ENCODE assay signal across 12 mouse cellular contexts in the genomic region with DNA sequence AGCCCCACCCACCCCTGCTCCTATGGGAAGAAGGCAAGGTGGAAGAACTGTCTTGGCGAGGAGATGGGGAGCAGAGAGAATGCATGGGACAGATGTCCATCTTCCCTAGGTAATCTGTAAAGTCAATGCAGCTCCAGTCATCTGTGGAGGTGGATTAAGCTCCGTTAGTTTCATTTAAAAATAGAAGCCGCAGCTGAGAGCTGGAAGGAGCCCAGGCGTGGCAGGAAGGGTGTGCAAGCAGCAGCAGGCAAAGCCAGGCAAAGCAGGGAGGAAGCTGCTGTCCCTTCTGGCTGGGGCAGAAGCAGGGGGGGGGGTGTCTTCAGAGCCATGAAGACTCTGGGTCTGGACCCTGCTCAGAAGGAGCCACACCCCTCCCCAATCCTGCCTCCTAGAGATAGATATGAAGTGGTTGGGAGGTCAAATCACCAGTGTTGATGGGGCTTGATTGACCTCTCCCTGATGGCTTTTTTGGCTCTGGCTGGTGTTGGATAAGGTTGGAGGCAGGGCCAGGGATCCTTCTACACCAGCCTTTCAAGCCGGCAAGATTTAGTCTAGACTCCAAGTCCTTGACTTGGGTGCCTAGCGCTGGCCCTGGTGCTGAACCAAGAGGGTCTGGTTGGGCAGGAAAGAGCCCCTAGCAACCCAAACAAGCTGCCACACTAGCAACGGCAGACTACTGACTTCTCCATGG. TPM values are rescaled to one million over a fixed set of nuclear protein-coding genes. Genes with fewer than 3 reads are reported as not detected.
DNase-seq lines count a peak whose midpoint lies in the region; ATAC-seq and TF ChIP-seq lines count a peak whose summit lies in the region.
"Had no signal": no experiment of that assay in that cellular context is flagged by ENCODE, and none has a peak within 500 bp of the region (broad histone marks: within the 10 kb centered on the region; RNA-seq: fewer than 3 reads in every experiment).

No protein-coding gene starts in this region.

- no peak for TF ChIP-seq POLR2A in thymus, adult 2 months (IDR thresholded peaks at IDR 0.05; ENCODE audit: control insufficient read depth, extremely low read depth, insufficient read depth, low read length, poor library complexity)

- H3K4me3 ChIP-seq in kidney, embryonic 15.5 days (replicated peaks): no peak overlapping the region
- H3K4me3 ChIP-seq in thymus, adult 2 months (ENCODE audit: control insufficient read depth, insufficient read depth, low read length): no peak overlapping the region
- H3K4me3 ChIP-seq: embryonic facial prominence, embryonic 13.5 days had no signal

- peaks cover 9% of the 10 kb centered on the region; the same call in 1 of the 2 replicates for H3K4me1 ChIP-seq in kidney, embryonic 15.5 days
- H3K4me1 ChIP-seq in thymus, adult 2 months (replicated peaks; ENCODE audit: control insufficient read depth, insufficient read depth, low read length): peaks cover 12% of the 10 kb centered on the region
- H3K4me1 ChIP-seq: embryonic facial prominence, embryonic 13.5 days had no signal

- H3K27ac ChIP-seq in kidney, embryonic 15.5 days: no peak overlapping the region
- H3K27ac ChIP-seq in thymus, adult 2 months (ENCODE audit: control insufficient read depth, insufficient read depth, low read length): no peak overlapping the region
- H3K27ac ChIP-seq: embryonic facial prominence, embryonic 13.5 days had no signal

- no peaks in the 10 kb centered on the region for H3K27me3 ChIP-seq in kidney, embryonic 15.5 days
- no peaks in the 10 kb centered on the region for H3K27me3 ChIP-seq in thymus, adult 2 months (ENCODE audit: control insufficient read depth, insufficient read depth, low read length)
- H3K27me3 ChIP-seq: embryonic facial prominence, embryonic 13.5 days; Patski had no signal

- WGBS in kidney, embryonic 15.5 days: 60% methylated on average over 7 of the region's 7 CpGs
- WGBS in thymus, adult 2 months: 26% methylated on average over 7 of the region's 7 CpGs

- no peak overlapping the region for H3K9ac ChIP-seq in kidney, embryonic 15.5 days
- H3K9ac ChIP-seq: embryonic facial prominence, embryonic 13.5 days had no signal

- H3K36me3 ChIP-seq in kidney, embryonic 15.5 days: no peaks in the 10 kb centered on the region
- no peaks in the 10 kb centered on the region for H3K36me3 ChIP-seq in thymus, adult 2 months (ENCODE audit: control insufficient read depth, insufficient read depth, low read length)
- H3K36me3 ChIP-seq: embryonic facial prominence, embryonic 13.5 days had no signal

- no peak overlapping the region for H3K4me2 ChIP-seq in kidney, embryonic 15.5 days
- H3K4me2 ChIP-seq: embryonic facial prominence, embryonic 13.5 days had no signal

- TF ChIP-seq CTCF in thymus, adult 2 months (IDR thresholded peaks at IDR 0.05; ENCODE audit: borderline replicate concordance, control insufficient read depth, extremely low read depth, insufficient read depth, low read length, poor library complexity): no peak

- H3K9me3 ChIP-seq in kidney, embryonic 15.5 days (replicated peaks): no peaks in the 10 kb centered on the region
- H3K9me3 ChIP-seq: embryonic facial prominence, embryonic 13.5 days had no signal

- no peak for ATAC-seq in kidney, embryonic 15.5 days (replicated peaks; ENCODE audit: low FRiP score)
- peak; percentile 43 for ATAC-seq in granulocyte monocyte progenitor cell, adult 5-6 weeks (replicated peaks; ENCODE audit: poor library complexity, severe bottlenecking)
- ATAC-seq: Patski had no signal

- peak; percentile 28 to 37 for DNase-seq in kidney, postnatal 25 days
- peak; percentile 66 for DNase-seq in thymus, postnatal 4 days
- no peak for DNase-seq in thymus, adult 2 months
- DNase-seq in telencephalon, adult 2 months (ENCODE audit: low read depth, low spot score): peak; percentile 77
- no peak for DNase-seq in T-cell, adult 2 months (ENCODE audit: low spot score)
- DNase-seq in cerebellum, postnatal 36 days: no peak
- DNase-seq: heart, postnatal 36 days had no signal

RNA-seq across cellular contexts. Expression of gene Ccl17, which starts 9.8 kb away (rescaled TPM):
- not detected in 2 replicates for polyA plus RNA-seq in kidney, embryonic 15.5 days (2015; fragmentation: Nextera tagmentation; extraction: Ambion mirVana)
- polyA plus RNA-seq in thymus, adult 2 months (2012; rRNA removed): 8.0 and 15.7 TPM in 2 replicates
- total RNA-seq in granulocyte monocyte progenitor cell, adult 5-6 weeks (2014; fragmentation: Nextera tagmentation): not detected in 2 replicates
- total RNA-seq in granulocyte monocyte progenitor cell, adult 5-6 weeks (2017): not detected in 2 replicates
- total RNA-seq: heart, postnatal 36 days had no signal
- polyA plus RNA-seq: embryonic facial prominence, embryonic 13.5 days; liver, embryonic 16.5 days had no signal

RNA-seq across cellular contexts. Expression of gene Cx3cl1, which starts 28.6 kb away (rescaled TPM):
- 9.6 and 9.8 TPM in 2 replicates for polyA plus RNA-seq in kidney, embryonic 15.5 days (2015; fragmentation: Nextera tagmentation; extraction: Ambion mirVana)
- 31.0 and 33.8 TPM in 2 replicates for polyA plus RNA-seq in thymus, adult 2 months (2012; rRNA removed)
- total RNA-seq in granulocyte monocyte progenitor cell, adult 5-6 weeks (2014; fragmentation: Nextera tagmentation): 0.19 and 1.3 TPM in 2 replicates
- not detected in 2 replicates for total RNA-seq in granulocyte monocyte progenitor cell, adult 5-6 weeks (2017)

RNA-seq across cellular contexts. Expression of gene Coq9, which starts 37.7 kb away (rescaled TPM):
- 81.0 and 83.6 TPM in 2 replicates for polyA plus RNA-seq in kidney, embryonic 15.5 days (2015; fragmentation: Nextera tagmentation; extraction: Ambion mirVana)
- 166 and 176 TPM in 2 replicates for polyA plus RNA-seq in thymus, adult 2 months (2012; rRNA removed)
- total RNA-seq in granulocyte monocyte progenitor cell, adult 5-6 weeks (2014; fragmentation: Nextera tagmentation): 49.5 and 54.4 TPM in 2 replicates
- total RNA-seq in granulocyte monocyte progenitor cell, adult 5-6 weeks (2017): 46.6 and 57.4 TPM in 2 replicates

RNA-seq across cellular contexts. Expression of gene Ciapin1, which starts 37.7 kb away (rescaled TPM):
- polyA plus RNA-seq in kidney, embryonic 15.5 days (2015; fragmentation: Nextera tagmentation; extraction: Ambion mirVana): 115 and 126 TPM in 2 replicates
- 49.2 and 53.5 TPM in 2 replicates for polyA plus RNA-seq in thymus, adult 2 months (2012; rRNA removed)
- total RNA-seq in granulocyte monocyte progenitor cell, adult 5-6 weeks (2014; fragmentation: Nextera tagmentation): 45.7 and 48.0 TPM in 2 replicates
- total RNA-seq in granulocyte monocyte progenitor cell, adult 5-6 weeks (2017): 46.1 and 72.3 TPM in 2 replicates

RNA-seq across cellular contexts. Expression of gene Ccl22, which starts 55.0 kb away (rescaled TPM):
- polyA plus RNA-seq in kidney, embryonic 15.5 days (2015; fragmentation: Nextera tagmentation; extraction: Ambion mirVana): not detected in 2 replicates
- 109 and 122 TPM in 2 replicates for polyA plus RNA-seq in thymus, adult 2 months (2012; rRNA removed)
- not detected in 2 replicates for total RNA-seq in granulocyte monocyte progenitor cell, adult 5-6 weeks (2014; fragmentation: Nextera tagmentation)
- total RNA-seq in granulocyte monocyte progenitor cell, adult 5-6 weeks (2017): not detected in 2 replicates
- total RNA-seq: heart, postnatal 36 days had no signal
- polyA plus RNA-seq: embryonic facial prominence, embryonic 13.5 days; Patski had no signal

Comparison
In these comparisons a context has a peak if more than half of its experiments do, and no peak if none do; other contexts are left out.
1. DNase-seq: peak in kidney, postnatal 25 days (2 of 2), thymus, postnatal 4 days (single experiment) and telencephalon, adult 2 months (single experiment); none in thymus, adult 2 months (single experiment), T-cell, adult 2 months (single experiment) and cerebellum, postnatal 36 days (0 of 2).